Mouse (Mus musculus): ENCODE results near the gene Lmo2. TPM values are rescaled to one million over a fixed set of nuclear protein-coding genes. Genes with fewer than 3 reads are reported as not detected.

Lmo2 gene
- polyA plus RNA-seq, 1 experiment from 2014 or later = 22.3 TPM

GRCm38 (mm10) chr2:103947982-103948655 lies 9.7 kb upstream of the Lmo2 start:
- no peaks in the 10 kb centered on the region for H3K36me3 ChIP-seq (ENCODE audit: control insufficient read depth, insufficient read depth, low read length)
- H3K9me3 ChIP-seq (ENCODE audit: control insufficient read depth, low read length) = no peaks in the 10 kb centered on the region
- no peak overlapping the region for H3K27ac ChIP-seq (replicated peaks; ENCODE audit: low read depth, low read length)
- H3K9ac ChIP-seq (ENCODE audit: low read depth, low read length) = no peak overlapping the region
- H3K4me3 ChIP-seq (ENCODE audit: low read depth, low read length) = no peak overlapping the region
- no peak overlapping the region for H3K4me2 ChIP-seq (ENCODE audit: low read depth, low read length)
- 55% methylated on average over 8 of the region's 8 CpGs for WGBS
- no peaks in the 10 kb centered on the region for H3K4me1 ChIP-seq (ENCODE audit: control insufficient read depth, insufficient read depth, low read length)
- no peak for DNase-seq (ENCODE audit: low spot score)
- ATAC-seq (ENCODE audit: low read depth) = peak; percentile 63; the same call in 1 of the 2 replicates
- no peaks in the 10 kb centered on the region for H3K27me3 ChIP-seq (replicated peaks; ENCODE audit: control insufficient read depth, insufficient read depth, low read length)

- Histone ChIP-seq H3K27me3 (replicated peaks; ENCODE audit: control insufficient read depth, insufficient read depth, low read length) (no peaks in the 10 kb centered on the region), H3K36me3 (ENCODE audit: control insufficient read depth, insufficient read depth, low read length) (no peaks in the 10 kb centered on the region), H3K4me3 (ENCODE audit: low read depth, low read length) (no peak overlapping the region), H3K9ac (ENCODE audit: low read depth, low read length) (no peak overlapping the region), H3K27ac (replicated peaks; ENCODE audit: low read depth, low read length) (no peak overlapping the region), H3K9me3 (ENCODE audit: control insufficient read depth, low read length) (no peaks in the 10 kb centered on the region), H3K4me1 (ENCODE audit: control insufficient read depth, insufficient read depth, low read length) (no peaks in the 10 kb centered on the region), H3K4me2 (ENCODE audit: low read depth, low read length) (no peak overlapping the region)
- 88% methylated on average over 6 of the region's 6 CpGs for WGBS
- DNase-seq (ENCODE audit: low spot score) = no peak
- no peak for ATAC-seq (ENCODE audit: low read depth)
These were observed 4.5 kb upstream of the Lmo2 start for GRCm38 (mm10) chr2:103953050-103953835.

- no peak for DNase-seq (ENCODE audit: low spot score)
- Histone ChIP-seq H3K4me1 (ENCODE audit: control insufficient read depth, insufficient read depth, low read length) (no peaks in the 10 kb centered on the region), H3K27me3 (replicated peaks; ENCODE audit: control insufficient read depth, insufficient read depth, low read length) (no peaks in the 10 kb centered on the region), H3K4me2 (ENCODE audit: low read depth, low read length) (no peak overlapping the region), H3K9me3 (ENCODE audit: control insufficient read depth, low read length) (no peaks in the 10 kb centered on the region), H3K4me3 (ENCODE audit: low read depth, low read length) (no peak overlapping the region), H3K9ac (ENCODE audit: low read depth, low read length) (no peak overlapping the region), H3K27ac (replicated peaks; ENCODE audit: low read depth, low read length) (no peak overlapping the region), H3K36me3 (ENCODE audit: control insufficient read depth, insufficient read depth, low read length) (no peaks in the 10 kb centered on the region)
- 79% methylated on average over 3 of the region's 3 CpGs for WGBS
- no peak for ATAC-seq (ENCODE audit: low read depth)
These were observed 2.1 kb upstream of the Lmo2 start for GRCm38 (mm10) chr2:103955714-103956113.

GRCm38 (mm10) chr2:103956867-103957266 lies 919 bp upstream of the Lmo2 start:
- Histone ChIP-seq H3K36me3 (ENCODE audit: control insufficient read depth, insufficient read depth, low read length) (no peaks in the 10 kb centered on the region), H3K9me3 (ENCODE audit: control insufficient read depth, low read length) (no peaks in the 10 kb centered on the region), H3K4me2 (ENCODE audit: low read depth, low read length) (no peak overlapping the region), H3K4me3 (ENCODE audit: low read depth, low read length) (no peak overlapping the region), H3K4me1 (ENCODE audit: control insufficient read depth, insufficient read depth, low read length) (no peaks in the 10 kb centered on the region), H3K27me3 (replicated peaks; ENCODE audit: control insufficient read depth, insufficient read depth, low read length) (no peaks in the 10 kb centered on the region), H3K9ac (ENCODE audit: low read depth, low read length) (no peak overlapping the region), H3K27ac (replicated peaks; ENCODE audit: low read depth, low read length) (no peak overlapping the region)
- DNase-seq (ENCODE audit: low spot score) (no peak), ATAC-seq (ENCODE audit: low read depth) (no peak)
- WGBS = 75% methylated on average over 6 of the region's 6 CpGs

- Histone ChIP-seq H3K27ac (replicated peaks; ENCODE audit: low read depth, low read length) (no peak overlapping the region), H3K9ac (ENCODE audit: low read depth, low read length) (no peak overlapping the region), H3K4me2 (ENCODE audit: low read depth, low read length) (no peak overlapping the region), H3K4me3 (ENCODE audit: low read depth, low read length) (no peak overlapping the region), H3K4me1 (ENCODE audit: control insufficient read depth, insufficient read depth, low read length) (no peaks in the 10 kb centered on the region), H3K36me3 (ENCODE audit: control insufficient read depth, insufficient read depth, low read length) (no peaks in the 10 kb centered on the region), H3K27me3 (replicated peaks; ENCODE audit: control insufficient read depth, insufficient read depth, low read length) (no peaks in the 10 kb centered on the region), H3K9me3 (ENCODE audit: control insufficient read depth, low read length) (no peaks in the 10 kb centered on the region)
- DNase-seq (ENCODE audit: low spot score) (no peak), ATAC-seq (ENCODE audit: low read depth) (no peak)
- 69% methylated on average over 3 of the region's 3 CpGs for WGBS
These were observed 848 bp downstream of the Lmo2 start for GRCm38 (mm10) chr2:103958634-103959033.

GRCm38 (mm10) chr2:103959066-103959465 lies 1.3 kb downstream of the Lmo2 start:
- no peak overlapping the region for H3K4me3 ChIP-seq (ENCODE audit: low read depth, low read length)
- H3K27ac ChIP-seq (replicated peaks; ENCODE audit: low read depth, low read length) = no peak overlapping the region
- no peak for DNase-seq (ENCODE audit: low spot score)
- no peaks in the 10 kb centered on the region for H3K9me3 ChIP-seq (ENCODE audit: control insufficient read depth, low read length)
- ATAC-seq (ENCODE audit: low read depth) = no peak
- no peak overlapping the region for H3K9ac ChIP-seq (ENCODE audit: low read depth, low read length)
- H3K36me3 ChIP-seq (ENCODE audit: control insufficient read depth, insufficient read depth, low read length) = no peaks in the 10 kb centered on the region
- 90% methylated on average over 5 of the region's 5 CpGs for WGBS
- no peaks in the 10 kb centered on the region for H3K4me1 ChIP-seq (ENCODE audit: control insufficient read depth, insufficient read depth, low read length)
- H3K27me3 ChIP-seq (replicated peaks; ENCODE audit: control insufficient read depth, insufficient read depth, low read length) = no peaks in the 10 kb centered on the region
- H3K4me2 ChIP-seq (ENCODE audit: low read depth, low read length) = no peak overlapping the region

GRCm38 (mm10) chr2:103959574-103959973 lies 1.8 kb downstream of the Lmo2 start:
- Histone ChIP-seq H3K36me3 (ENCODE audit: control insufficient read depth, insufficient read depth, low read length) (no peaks in the 10 kb centered on the region), H3K4me1 (ENCODE audit: control insufficient read depth, insufficient read depth, low read length) (no peaks in the 10 kb centered on the region), H3K27ac (replicated peaks; ENCODE audit: low read depth, low read length) (no peak overlapping the region), H3K9me3 (ENCODE audit: control insufficient read depth, low read length) (no peaks in the 10 kb centered on the region), H3K9ac (ENCODE audit: low read depth, low read length) (no peak overlapping the region), H3K4me2 (ENCODE audit: low read depth, low read length) (no peak overlapping the region), H3K4me3 (ENCODE audit: low read depth, low read length) (no peak overlapping the region), H3K27me3 (replicated peaks; ENCODE audit: control insufficient read depth, insufficient read depth, low read length) (no peaks in the 10 kb centered on the region)
- DNase-seq (ENCODE audit: low spot score) (no peak), ATAC-seq (ENCODE audit: low read depth) (no peak)
- 87% methylated on average over 6 of the region's 6 CpGs for WGBS

- Histone ChIP-seq H3K9me3 (ENCODE audit: control insufficient read depth, low read length) (no peaks in the 10 kb centered on the region), H3K4me1 (ENCODE audit: control insufficient read depth, insufficient read depth, low read length) (no peaks in the 10 kb centered on the region), H3K4me2 (ENCODE audit: low read depth, low read length) (no peak overlapping the region), H3K27me3 (replicated peaks; ENCODE audit: control insufficient read depth, insufficient read depth, low read length) (no peaks in the 10 kb centered on the region), H3K9ac (ENCODE audit: low read depth, low read length) (no peak overlapping the region), H3K36me3 (ENCODE audit: control insufficient read depth, insufficient read depth, low read length) (no peaks in the 10 kb centered on the region), H3K4me3 (ENCODE audit: low read depth, low read length) (no peak overlapping the region), H3K27ac (replicated peaks; ENCODE audit: low read depth, low read length) (no peak overlapping the region)
- 67% methylated on average over 4 of the region's 4 CpGs for WGBS
- DNase-seq (ENCODE audit: low spot score) = no peak
- no peak for ATAC-seq (ENCODE audit: low read depth)
These were observed 4.6 kb downstream of the Lmo2 start for GRCm38 (mm10) chr2:103962349-103962748.

- no peaks in the 10 kb centered on the region for H3K36me3 ChIP-seq (ENCODE audit: control insufficient read depth, insufficient read depth, low read length)
- WGBS = 84% methylated on average over 3 of the region's 3 CpGs
- no peak overlapping the region for H3K4me3 ChIP-seq (ENCODE audit: low read depth, low read length)
- H3K4me2 ChIP-seq (ENCODE audit: low read depth, low read length) = no peak overlapping the region
- DNase-seq (ENCODE audit: low spot score) (no peak), ATAC-seq (ENCODE audit: low read depth) (no peak)
- no peaks in the 10 kb centered on the region for H3K4me1 ChIP-seq (ENCODE audit: control insufficient read depth, insufficient read depth, low read length)
- H3K9me3 ChIP-seq (ENCODE audit: control insufficient read depth, low read length) = no peaks in the 10 kb centered on the region
- H3K9ac ChIP-seq (ENCODE audit: low read depth, low read length) = no peak overlapping the region
- H3K27ac ChIP-seq (replicated peaks; ENCODE audit: low read depth, low read length) = no peak overlapping the region
- H3K27me3 ChIP-seq (replicated peaks; ENCODE audit: control insufficient read depth, insufficient read depth, low read length) = peaks cover 18% of the 10 kb centered on the region
These were observed 7.6 kb downstream of the Lmo2 start for GRCm38 (mm10) chr2:103965391-103965790.

Data from embryonic facial prominence, embryonic 14.5 days (tissue).